Mouse (Mus musculus) cortical plate, adult 2 months (tissue): ENCODE data around the gene Lrfn5.

Experiments
- CTCF ChIP-seq: fragments of 200-500 bp; IDR thresholded peaks from 2 replicates; pipeline ENCODE4 v1.5.1; 2011; ENCODE audit warnings: mild to moderate bottlenecking, control low read depth, low read length; ENCODE audit not compliant: insufficient read depth; ENCODE audit errors: extremely low read depth
- POLR2A ChIP-seq: fragments of 200-500 bp; IDR thresholded peaks from 2 replicates; pipeline ENCODE4 v1.6.1; 2011; ENCODE audit warnings: mild to moderate bottlenecking, low read length, control low read depth; ENCODE audit not compliant: insufficient read depth; ENCODE audit errors: extremely low read depth

DNA sequence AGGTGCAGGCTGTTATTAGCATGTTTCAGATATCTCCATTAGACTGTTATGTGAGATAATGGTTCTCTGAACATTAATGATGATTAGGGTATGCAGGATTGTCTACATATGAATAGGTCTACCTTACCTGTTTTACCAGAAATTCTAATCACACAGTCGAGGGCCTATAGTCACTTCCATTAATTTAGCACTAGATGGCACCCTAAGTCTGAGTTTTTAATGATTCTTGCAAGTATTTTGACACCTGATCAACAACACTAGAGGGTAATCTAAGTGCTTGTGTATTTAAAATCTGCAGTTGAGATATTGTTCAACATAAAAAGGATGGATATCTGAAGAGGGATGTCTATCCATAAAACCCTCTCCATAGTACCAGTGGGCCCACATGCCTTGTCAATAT is 303.4 kb downstream of the Lrfn5 start:
- TF ChIP-seq CTCF (no peak), POLR2A (no peak)
